ENCODE assay signal across 26 mouse cellular contexts in the genomic region with DNA sequence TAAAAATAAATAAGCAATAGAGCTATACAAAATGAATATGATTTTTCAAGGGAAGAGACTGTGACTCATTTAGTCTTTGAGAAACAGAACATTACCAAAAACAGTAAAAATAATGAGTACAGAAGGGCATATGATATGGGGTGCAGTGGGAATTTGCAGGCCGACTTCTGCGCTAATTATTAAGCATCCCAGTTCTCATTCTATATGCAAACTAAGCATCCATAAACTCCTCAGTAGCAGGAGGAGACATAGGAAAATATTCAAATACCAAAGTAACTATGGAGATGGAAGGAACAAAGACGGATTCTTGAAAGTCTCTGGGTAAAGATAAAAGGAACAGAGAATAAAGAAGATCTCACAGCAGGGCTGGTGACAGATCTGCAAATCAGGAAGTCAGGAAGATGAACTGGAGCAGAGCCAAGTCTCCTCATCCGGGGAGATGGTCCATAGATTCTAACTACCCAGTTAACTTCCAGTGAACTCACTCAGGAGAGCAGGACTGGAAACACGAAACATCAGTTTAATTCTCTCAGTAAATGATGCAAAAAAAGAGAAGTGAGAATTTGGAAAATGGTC. TPM values are rescaled to one million over a fixed set of nuclear protein-coding genes. Genes with fewer than 3 reads are reported as not detected.
DNase-seq lines count a peak whose midpoint lies in the region; ATAC-seq and TF ChIP-seq lines count a peak whose summit lies in the region.
"Had no signal": no experiment of that assay in that cellular context is flagged by ENCODE, and none has a peak within 500 bp of the region (broad histone marks: within the 10 kb centered on the region; RNA-seq: fewer than 3 reads in every experiment).

No protein-coding gene starts in this region.

- no peaks in the 10 kb centered on the region for H3K36me3 ChIP-seq in forebrain, embryonic 14.5 days (ENCODE audit: control insufficient read depth, insufficient read depth, low read length)
- H3K36me3 ChIP-seq in forebrain, embryonic 10.5 days (replicated peaks) = no peaks in the 10 kb centered on the region
- no peaks in the 10 kb centered on the region for H3K36me3 ChIP-seq in neural tube, embryonic 12.5 days
- no peaks in the 10 kb centered on the region for H3K36me3 ChIP-seq in neural tube, embryonic 15.5 days
- H3K36me3 ChIP-seq in midbrain, embryonic 13.5 days = no peaks in the 10 kb centered on the region
- H3K36me3 ChIP-seq: embryonic facial prominence, embryonic 12.5 days; G1E; hindbrain, embryonic 12.5 days; kidney, embryonic 15.5 days; limb, embryonic 13.5 days had no signal

- TF ChIP-seq CTCF in cerebellum, adult 2 months (IDR thresholded peaks at IDR 0.05; ENCODE audit: borderline replicate concordance, insufficient read depth, low read depth, low read length) = no peak

- WGBS in forebrain, embryonic 14.5 days = 61% methylated on average over 5 of the region's 5 CpGs
- 80% methylated on average over 5 of the region's 5 CpGs for WGBS in forebrain, embryonic 10.5 days
- 53% methylated on average over 5 of the region's 5 CpGs for WGBS in neural tube, embryonic 12.5 days
- 32% methylated on average over 5 of the region's 5 CpGs for WGBS in neural tube, embryonic 15.5 days
- WGBS in midbrain, embryonic 13.5 days = 44% methylated on average over 5 of the region's 5 CpGs
- 25% methylated on average over 5 of the region's 5 CpGs for WGBS in cerebellum, adult 2 months

- H3K9ac ChIP-seq in forebrain, embryonic 14.5 days (ENCODE audit: low read length) = no peak overlapping the region
- H3K9ac ChIP-seq in neural tube, embryonic 12.5 days = no peak overlapping the region
- H3K9ac ChIP-seq in neural tube, embryonic 15.5 days (replicated peaks) = no peak overlapping the region
- H3K9ac ChIP-seq in midbrain, embryonic 13.5 days (replicated peaks) = no peak overlapping the region
- H3K9ac ChIP-seq: embryonic facial prominence, embryonic 12.5 days; hindbrain, embryonic 12.5 days; kidney, embryonic 15.5 days; limb, embryonic 13.5 days had no signal

- no peak overlapping the region for H3K4me2 ChIP-seq in forebrain, embryonic 14.5 days (ENCODE audit: low read length)
- H3K4me2 ChIP-seq in neural tube, embryonic 12.5 days (replicated peaks) = no peak overlapping the region
- H3K4me2 ChIP-seq in neural tube, embryonic 15.5 days = no peak overlapping the region
- H3K4me2 ChIP-seq in midbrain, embryonic 13.5 days (replicated peaks) = no peak overlapping the region
- H3K4me2 ChIP-seq: embryonic facial prominence, embryonic 12.5 days; heart, embryonic 11.5 days; hindbrain, embryonic 12.5 days; kidney, embryonic 15.5 days; limb, embryonic 13.5 days; liver, embryonic 11.5 days had no signal

- H3K4me3 ChIP-seq in forebrain, embryonic 14.5 days (ENCODE audit: low read depth, low read length) = no peak overlapping the region
- H3K4me3 ChIP-seq in forebrain, embryonic 10.5 days = no peak overlapping the region
- H3K4me3 ChIP-seq in neural tube, embryonic 12.5 days = no peak overlapping the region
- no peak overlapping the region for H3K4me3 ChIP-seq in neural tube, embryonic 15.5 days (replicated peaks)
- no peak overlapping the region for H3K4me3 ChIP-seq in midbrain, embryonic 13.5 days (replicated peaks)
- H3K4me3 ChIP-seq in cerebellum, adult 2 months (replicated peaks; ENCODE audit: insufficient read depth, low read depth, low read length) = no peak overlapping the region
- H3K4me3 ChIP-seq: embryonic facial prominence, embryonic 12.5 days; hindbrain, embryonic 12.5 days; kidney, embryonic 15.5 days; limb, embryonic 13.5 days; megakaryocyte, embryonic 14.5 days had no signal

- TF ChIP-seq POLR2A in cerebellum, adult 2 months (IDR thresholded peaks at IDR 0.05; ENCODE audit: borderline replicate concordance, insufficient read depth, low read length) = no peak

- no peak for ATAC-seq in forebrain, embryonic 14.5 days
- ATAC-seq in neural tube, embryonic 12.5 days (ENCODE audit: low FRiP score, low read depth) = peak; percentile 25; the same call in 1 of the 2 replicates
- no peak for ATAC-seq in neural tube, embryonic 15.5 days (ENCODE audit: low FRiP score)
- peak; percentile 17; the same call in 1 of the 2 replicates for ATAC-seq in midbrain, embryonic 13.5 days
- ATAC-seq: intestine, postnatal 0 days had no signal

- no peaks in the 10 kb centered on the region for H3K4me1 ChIP-seq in forebrain, embryonic 14.5 days (ENCODE audit: control insufficient read depth, insufficient read depth, low read length)
- no peaks in the 10 kb centered on the region for H3K4me1 ChIP-seq in forebrain, embryonic 10.5 days
- no peaks in the 10 kb centered on the region for H3K4me1 ChIP-seq in neural tube, embryonic 12.5 days
- H3K4me1 ChIP-seq in neural tube, embryonic 15.5 days = 0 out of 2 replicates have a peak, but pooled peaks cover 4% of the 10 kb centered on the region
- H3K4me1 ChIP-seq in midbrain, embryonic 13.5 days (replicated peaks) = peaks cover 9% of the 10 kb centered on the region; the same call in 1 of the 2 replicates
- no peaks in the 10 kb centered on the region for H3K4me1 ChIP-seq in cerebellum, adult 2 months (ENCODE audit: control insufficient read depth, insufficient read depth, low read length)
- H3K4me1 ChIP-seq: embryonic facial prominence, embryonic 12.5 days; limb, embryonic 13.5 days had no signal

- no peaks in the 10 kb centered on the region for H3K27me3 ChIP-seq in forebrain, embryonic 14.5 days (replicated peaks; ENCODE audit: control insufficient read depth, insufficient read depth, low read length)
- no peaks in the 10 kb centered on the region for H3K27me3 ChIP-seq in forebrain, embryonic 10.5 days (ENCODE audit: poor library complexity, severe bottlenecking)
- H3K27me3 ChIP-seq in neural tube, embryonic 12.5 days (replicated peaks) = no peaks in the 10 kb centered on the region
- H3K27me3 ChIP-seq in neural tube, embryonic 15.5 days (replicated peaks) = no peaks in the 10 kb centered on the region
- no peaks in the 10 kb centered on the region for H3K27me3 ChIP-seq in midbrain, embryonic 13.5 days
- H3K27me3 ChIP-seq in cerebellum, adult 2 months (ENCODE audit: control insufficient read depth, insufficient read depth, low read length) = no peaks in the 10 kb centered on the region
- H3K27me3 ChIP-seq: embryonic facial prominence, embryonic 12.5 days; hindbrain, embryonic 12.5 days; kidney, embryonic 15.5 days; limb, embryonic 13.5 days; megakaryocyte, embryonic 14.5 days had no signal

- peak; percentile 21 for DNase-seq in forebrain, embryonic 14.5 days (ENCODE audit: low spot score)
- DNase-seq in forebrain, embryonic 10.5 days (ENCODE audit: extremely low spot score, low spot score) = no peak
- no peak for DNase-seq in adrenal gland, adult 8-10 months
- no peak for DNase-seq in cerebellum, adult 2 months
- DNase-seq: adrenal gland, postnatal 25 days; cerebellum, adult 8-10 months; cerebellum, postnatal 36 days; gastrocnemius, postnatal 25 days; heart, adult 18-20 months; heart, postnatal 36 days; kidney, postnatal 36 days; lung, postnatal 4 days; thymus, adult 2 months; thymus, postnatal 36 days had no signal

- no peaks in the 10 kb centered on the region for H3K9me3 ChIP-seq in forebrain, embryonic 14.5 days (replicated peaks; ENCODE audit: control insufficient read depth, low read length)
- no peaks in the 10 kb centered on the region for H3K9me3 ChIP-seq in forebrain, embryonic 10.5 days
- no peaks in the 10 kb centered on the region for H3K9me3 ChIP-seq in neural tube, embryonic 12.5 days
- H3K9me3 ChIP-seq in neural tube, embryonic 15.5 days (replicated peaks) = no peaks in the 10 kb centered on the region
- H3K9me3 ChIP-seq in midbrain, embryonic 13.5 days = no peaks in the 10 kb centered on the region
- H3K9me3 ChIP-seq: embryonic facial prominence, embryonic 12.5 days; G1E; hindbrain, embryonic 12.5 days; kidney, embryonic 15.5 days; limb, embryonic 13.5 days; megakaryocyte, embryonic 14.5 days had no signal

- H3K27ac ChIP-seq in forebrain, embryonic 14.5 days (ENCODE audit: low read depth, low read length) = no peak overlapping the region
- no peak overlapping the region for H3K27ac ChIP-seq in forebrain, embryonic 10.5 days
- H3K27ac ChIP-seq in neural tube, embryonic 12.5 days = no peak overlapping the region
- no peak overlapping the region for H3K27ac ChIP-seq in neural tube, embryonic 15.5 days (replicated peaks)
- no peak overlapping the region for H3K27ac ChIP-seq in midbrain, embryonic 13.5 days
- H3K27ac ChIP-seq in cerebellum, adult 2 months (ENCODE audit: insufficient read depth, low read length) = no peak overlapping the region
- H3K27ac ChIP-seq: embryonic facial prominence, embryonic 12.5 days; hindbrain, embryonic 12.5 days; kidney, embryonic 15.5 days; limb, embryonic 13.5 days had no signal

RNA-seq across cellular contexts. Expression of a gene that starts 52.0 kb away (rescaled TPM):
- polyA plus RNA-seq in forebrain, embryonic 14.5 days (2014; fragmentation: Nextera tagmentation; extraction: Ambion mirVana) = 26.4 and 27.2 TPM in 2 replicates
- polyA plus RNA-seq in forebrain, embryonic 10.5 days (2016; fragmentation: Nextera tagmentation; extraction: Ambion mirVana) = 50.7 and 57.5 TPM in 2 replicates
- polyA plus RNA-seq in neural tube, embryonic 12.5 days (2016; fragmentation: Nextera tagmentation; extraction: Ambion mirVana) = 44.2 and 49.8 TPM in 2 replicates
- 21.7 and 24.6 TPM in 2 replicates for polyA plus RNA-seq in neural tube, embryonic 15.5 days (2015; fragmentation: Nextera tagmentation; extraction: Ambion mirVana)
- polyA plus RNA-seq in midbrain, embryonic 13.5 days (2015; fragmentation: Nextera tagmentation; extraction: Ambion mirVana) = 27.3 and 32.6 TPM in 2 replicates
- total RNA-seq in adrenal gland, adult 8-10 months (2022) = 10 to 100 TPM; 64.7 to 80.2 (median 71.3) TPM
- 13.2 and 13.6 TPM in 2 replicates for polyA plus RNA-seq in cerebellum, adult 2 months (2012; rRNA removed)

Comparison
In these comparisons a context has a peak if more than half of its experiments do, and no peak if none do; other contexts are left out.
1. ATAC-seq: peak in neural tube, embryonic 12.5 days (single experiment) and midbrain, embryonic 13.5 days (single experiment); none in forebrain, embryonic 14.5 days (single experiment) and neural tube, embryonic 15.5 days (single experiment).